Mouse (Mus musculus): ENCODE data around the gene Pilra.

- TF ChIP-seq ZNF384 (IDR thresholded peaks at IDR 0.05; ENCODE audit: low read depth, low read length) (no peak), HCFC1 (IDR thresholded peaks at IDR 0.05; ENCODE audit: borderline replicate concordance, insufficient read depth, low read length) (no peak), ZC3H11A (IDR thresholded peaks at IDR 0.05; ENCODE audit: borderline replicate concordance, low read depth, low read length) (no peak), CHD2 (IDR thresholded peaks at IDR 0.05; ENCODE audit: low read depth, low read length) (no peak), MAFK (IDR thresholded peaks at IDR 0.05; ENCODE audit: insufficient read depth, low read depth, low read length) (no peak)
Observed at GRCm38 (mm10) chr5:137800917-137801316, 35.2 kb downstream of the Pilra start.

All from ES-E14 (cell line).